Mouse (Mus musculus): ENCODE measurements around the gene Rps2. TPM values are rescaled to one million over a fixed set of nuclear protein-coding genes. Genes with fewer than 3 reads are reported as not detected.

The Rps2 gene
- polyA plus RNA-seq, 1 experiment from 2014 or later: 1,454 TPM

- Histone ChIP-seq H3K27me3 (replicated peaks) (peaks cover 68% of the 10 kb centered on the region), H3K4me2 (peak overlapping the region; percentile 73), H3K9ac (peak overlapping the region; percentile 33; the same call in 1 of the 2 replicates), H3K4me1 (peaks cover 40% of the 10 kb centered on the region), H3K36me3 (peaks cover 9% of the 10 kb centered on the region), H3K4me3 (peak overlapping the region; percentile 47), H3K27ac (no peak overlapping the region), H3K9me3 (replicated peaks) (no peaks in the 10 kb centered on the region)
- 20% methylated on average over 23 of the region's 23 CpGs for WGBS (ENCODE audit: insufficient replicate concordance)
- ATAC-seq: peak; percentile 2; the same call in 1 of the 2 replicates
Measured at GRCm38 (mm10) chr17:24687599-24687998, 30.3 kb upstream of the Rps2 start.

- Histone ChIP-seq H3K9me3 (replicated peaks) (no peaks in the 10 kb centered on the region), H3K4me1 (peaks cover 44% of the 10 kb centered on the region), H3K4me3 (peak within 1 kb of the TSS; percentile 42), H3K36me3 (peaks cover 23% of the 10 kb centered on the region), H3K27ac (no peak within 1 kb of the TSS), H3K4me2 (peak within 1 kb of the TSS; percentile 64), H3K27me3 (replicated peaks) (peaks cover 74% of the 10 kb centered on the region), H3K9ac (peak within 1 kb of the TSS; percentile 17; the same call in 1 of the 2 replicates)
- 6% methylated on average over 50 of the region's 55 CpGs for WGBS (ENCODE audit: insufficient replicate concordance)
- no peak for ATAC-seq
Measured at GRCm38 (mm10) chr17:24689251-24690081, 28.4 kb upstream of the Rps2 start, which contains the start of gene Syngr3. Gene Syngr3, minus strand, starts transcription at chr17:24689955.

- 56% methylated on average over 5 of the region's 5 CpGs for WGBS (ENCODE audit: insufficient replicate concordance)
- no peaks in the 10 kb centered on the region for H3K9me3 ChIP-seq (replicated peaks)
- H3K36me3 ChIP-seq: peaks cover 23% of the 10 kb centered on the region
- no peak overlapping the region for H3K4me2 ChIP-seq
- peaks cover 53% of the 10 kb centered on the region for H3K4me1 ChIP-seq
- no peak overlapping the region for H3K27ac ChIP-seq
- H3K4me3 ChIP-seq: no peak overlapping the region
- H3K9ac ChIP-seq: no peak overlapping the region
- no peak for ATAC-seq
- peaks cover 60% of the 10 kb centered on the region for H3K27me3 ChIP-seq (replicated peaks)
Measured at GRCm38 (mm10) chr17:24692385-24692784, 25.5 kb upstream of the Rps2 start.

- H3K4me1 ChIP-seq: peaks cover 35% of the 10 kb centered on the region
- WGBS (ENCODE audit: insufficient replicate concordance): 6% methylated on average over 51 of the region's 51 CpGs
- H3K4me3 ChIP-seq: peak overlapping the region; percentile 92
- ATAC-seq: peak; percentile 22
- peak overlapping the region; percentile 90 for H3K27ac ChIP-seq
- H3K27me3 ChIP-seq (replicated peaks): peaks cover 33% of the 10 kb centered on the region
- peak overlapping the region; percentile 93 for H3K9ac ChIP-seq
- peak overlapping the region; percentile 95 for H3K4me2 ChIP-seq
- peaks cover 35% of the 10 kb centered on the region for H3K36me3 ChIP-seq
- H3K9me3 ChIP-seq (replicated peaks): no peaks in the 10 kb centered on the region
Measured at GRCm38 (mm10) chr17:24695326-24696010, 22.4 kb upstream of the Rps2 start.

GRCm38 (mm10) chr17:24696011-24696697 lies 21.8 kb upstream of the Rps2 start, which contains the start of the genes Gfer and Noxo1:
Gene Gfer, minus strand, starts transcription at chr17:24696156.
Gene Noxo1, plus strand, starts transcription at chr17:24696234.
- peak; percentile 94 for ATAC-seq
- WGBS (ENCODE audit: insufficient replicate concordance): 1% methylated on average over 65 of the region's 76 CpGs
- H3K4me2 ChIP-seq: peak within 1 kb of the TSS; percentile 95
- H3K4me3 ChIP-seq: peak within 1 kb of the TSS; percentile 92
- peaks cover 41% of the 10 kb centered on the region for H3K36me3 ChIP-seq
- peak within 1 kb of the TSS; percentile 93 for H3K9ac ChIP-seq
- peak within 1 kb of the TSS; percentile 90 for H3K27ac ChIP-seq
- H3K27me3 ChIP-seq (replicated peaks): peaks cover 27% of the 10 kb centered on the region
- H3K4me1 ChIP-seq: peaks cover 35% of the 10 kb centered on the region
- H3K9me3 ChIP-seq (replicated peaks): no peaks in the 10 kb centered on the region

GRCm38 (mm10) chr17:24697985-24698384 lies 19.9 kb upstream of the Rps2 start:
- H3K4me1 ChIP-seq: peaks cover 35% of the 10 kb centered on the region
- no peaks in the 10 kb centered on the region for H3K9me3 ChIP-seq (replicated peaks)
- H3K27me3 ChIP-seq (replicated peaks): 0 out of 2 replicates have a peak, but pooled peaks cover 10% of the 10 kb centered on the region
- no peak overlapping the region for H3K4me3 ChIP-seq
- no peak for ATAC-seq
- no peak overlapping the region for H3K4me2 ChIP-seq
- WGBS (ENCODE audit: insufficient replicate concordance): 22% methylated on average over 5 of the region's 5 CpGs
- H3K27ac ChIP-seq: no peak overlapping the region
- H3K36me3 ChIP-seq: peaks cover 48% of the 10 kb centered on the region
- no peak overlapping the region for H3K9ac ChIP-seq

- Histone ChIP-seq H3K4me1 (peaks cover 35% of the 10 kb centered on the region), H3K36me3 (peaks cover 49% of the 10 kb centered on the region), H3K4me3 (no peak overlapping the region), H3K27ac (no peak overlapping the region), H3K9me3 (replicated peaks) (no peaks in the 10 kb centered on the region), H3K4me2 (no peak overlapping the region), H3K9ac (no peak overlapping the region), H3K27me3 (replicated peaks) (0 out of 2 replicates have a peak, but pooled peaks cover 7% of the 10 kb centered on the region)
- WGBS (ENCODE audit: insufficient replicate concordance): 73% methylated on average over 9 of the region's 9 CpGs
- no peak for ATAC-seq
Measured at GRCm38 (mm10) chr17:24698715-24699114, 19.2 kb upstream of the Rps2 start.

GRCm38 (mm10) chr17:24699473-24699872 lies 18.4 kb upstream of the Rps2 start:
- Histone ChIP-seq H3K4me1 (peaks cover 31% of the 10 kb centered on the region), H3K27ac (no peak overlapping the region), H3K4me2 (no peak overlapping the region), H3K27me3 (replicated peaks) (0 out of 2 replicates have a peak, but pooled peaks cover 7% of the 10 kb centered on the region), H3K9me3 (replicated peaks) (no peaks in the 10 kb centered on the region), H3K9ac (no peak overlapping the region), H3K36me3 (peaks cover 51% of the 10 kb centered on the region), H3K4me3 (no peak overlapping the region)
- 58% methylated on average over 2 of the region's 2 CpGs for WGBS (ENCODE audit: insufficient replicate concordance)
- ATAC-seq: no peak

- ATAC-seq: no peak
- H3K4me1 ChIP-seq: peaks cover 32% of the 10 kb centered on the region
- 0 out of 2 replicates have a peak, but pooled peaks cover 7% of the 10 kb centered on the region for H3K27me3 ChIP-seq (replicated peaks)
- H3K36me3 ChIP-seq: peaks cover 66% of the 10 kb centered on the region
- WGBS (ENCODE audit: insufficient replicate concordance): 88% methylated on average over 9 of the region's 9 CpGs
- H3K9ac ChIP-seq: no peak overlapping the region
- H3K9me3 ChIP-seq (replicated peaks): no peaks in the 10 kb centered on the region
- no peak overlapping the region for H3K4me2 ChIP-seq
- H3K27ac ChIP-seq: no peak overlapping the region
- H3K4me3 ChIP-seq: no peak overlapping the region
Measured at GRCm38 (mm10) chr17:24701251-24701650, 16.7 kb upstream of the Rps2 start.

GRCm38 (mm10) chr17:24705821-24706220 lies 12.1 kb upstream of the Rps2 start:
- peak overlapping the region; percentile 74; the same call in 1 of the 2 replicates for H3K4me3 ChIP-seq
- ATAC-seq: no peak
- no peaks in the 10 kb centered on the region for H3K27me3 ChIP-seq (replicated peaks)
- 87% methylated on average over 3 of the region's 3 CpGs for WGBS (ENCODE audit: insufficient replicate concordance)
- no peaks in the 10 kb centered on the region for H3K9me3 ChIP-seq (replicated peaks)
- H3K9ac ChIP-seq: peak overlapping the region; percentile 77
- peaks cover 50% of the 10 kb centered on the region for H3K36me3 ChIP-seq
- peak overlapping the region; percentile 83 for H3K4me2 ChIP-seq
- H3K27ac ChIP-seq: no peak overlapping the region
- H3K4me1 ChIP-seq: peaks cover 36% of the 10 kb centered on the region

GRCm38 (mm10) chr17:24706982-24707800 lies 10.7 kb upstream of the Rps2 start, which contains the start of gene Tbl3:
Gene Tbl3, minus strand, starts transcription at chr17:24707660.
- ATAC-seq: peak; percentile 82
- Histone ChIP-seq H3K36me3 (peaks cover 37% of the 10 kb centered on the region), H3K9me3 (replicated peaks) (no peaks in the 10 kb centered on the region), H3K4me1 (peaks cover 36% of the 10 kb centered on the region), H3K27me3 (replicated peaks) (no peaks in the 10 kb centered on the region), H3K4me3 (peak within 1 kb of the TSS; percentile 74), H3K9ac (peak within 1 kb of the TSS; percentile 77), H3K27ac (peak within 1 kb of the TSS; percentile 85), H3K4me2 (peak within 1 kb of the TSS; percentile 83)
- WGBS (ENCODE audit: insufficient replicate concordance): 1% methylated on average over 32 of the region's 32 CpGs
